Mouse (Mus musculus): ENCODE measurements around the gene Bend5. TPM values are rescaled to one million over a fixed set of nuclear protein-coding genes. Genes with fewer than 3 reads are reported as not detected.

The Bend5 gene
- polyA plus RNA-seq (2015; fragmentation: Nextera tagmentation; extraction: Ambion mirVana) = 49.9 and 52.1 TPM in 2 replicates

DNA sequence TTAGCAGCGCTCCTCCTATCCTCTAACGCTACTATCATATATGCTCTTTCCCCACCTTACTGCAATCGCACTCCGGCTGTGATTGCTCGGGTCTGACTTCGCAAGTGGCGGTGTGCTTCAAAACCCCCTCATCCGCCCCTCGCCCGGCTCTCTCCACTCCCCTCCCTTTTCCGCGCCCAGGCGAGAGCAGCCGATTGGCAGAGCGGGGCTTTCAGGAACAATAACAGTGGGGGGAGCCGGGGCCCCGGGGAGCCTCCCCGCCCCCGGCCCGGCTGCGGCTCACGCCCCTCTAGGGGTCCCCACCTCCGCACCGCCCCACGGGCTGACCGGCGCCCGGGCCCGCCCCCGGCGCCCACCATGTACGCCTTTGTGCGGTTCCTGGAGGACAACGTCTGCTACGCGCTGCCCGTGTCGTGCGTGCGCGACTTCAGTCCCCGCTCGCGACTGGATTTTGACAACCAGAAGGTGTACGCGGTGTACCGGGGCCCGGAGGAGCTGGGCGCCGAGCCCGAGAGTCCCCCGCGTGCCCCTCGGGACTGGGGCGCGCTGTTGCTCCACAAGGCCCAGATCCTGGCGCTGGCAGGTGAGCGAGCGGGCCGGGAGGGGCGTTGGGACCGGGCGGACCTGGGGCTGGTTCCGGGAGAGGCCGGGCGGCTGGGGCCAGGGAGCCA lies at the start of gene Bend5:
TSS of gene Bend5 (plus strand) at position 189 of the 671 bp plus-strand sequence.
- Histone ChIP-seq H3K4me2 (replicated peaks) (peak within 1 kb of the TSS; percentile 85), H3K4me3 (peak within 1 kb of the TSS; percentile 94), H3K4me1 (peaks cover 30% of the 10 kb centered on the region), H3K27me3 (no peaks in the 10 kb centered on the region), H3K36me3 (peaks cover 24% of the 10 kb centered on the region), H3K27ac (peak within 1 kb of the TSS; percentile 87), H3K9me3 (no peaks in the 10 kb centered on the region), H3K9ac (peak within 1 kb of the TSS; percentile 96)
- WGBS = under 1% methylated on average over 66 of the region's 66 CpGs
- ATAC-seq (ENCODE audit: low FRiP score, low read depth) = peak; percentile 95

DNA sequence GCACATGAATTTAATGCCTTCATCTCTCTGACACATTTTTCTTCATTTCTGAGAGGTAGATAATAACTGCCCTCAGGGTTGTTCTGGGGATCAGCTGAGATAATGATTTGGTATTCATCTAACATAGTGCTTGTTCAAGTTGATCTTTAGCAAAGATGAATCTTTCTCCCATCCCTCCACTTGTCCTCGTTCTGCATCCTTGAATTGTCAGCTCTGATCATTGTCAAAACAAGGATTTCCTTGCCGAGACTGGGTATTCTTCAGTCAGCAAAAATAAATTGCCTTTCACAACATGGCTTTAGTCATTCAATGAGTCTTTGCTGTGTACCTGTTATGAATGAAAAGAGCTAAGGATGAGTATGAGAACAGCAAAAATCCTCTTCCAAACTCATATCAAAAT lies 47.0 kb upstream of the Bend5 start:
- Histone ChIP-seq H3K9ac (no peak overlapping the region), H3K4me2 (replicated peaks) (no peak overlapping the region), H3K27ac (no peak overlapping the region), H3K4me1 (no peaks in the 10 kb centered on the region), H3K9me3 (no peaks in the 10 kb centered on the region), H3K27me3 (no peaks in the 10 kb centered on the region), H3K36me3 (no peaks in the 10 kb centered on the region), H3K4me3 (no peak overlapping the region)
- ATAC-seq (ENCODE audit: low FRiP score, low read depth) = no peak
- WGBS = 73% methylated on average over 2 of the region's 2 CpGs

- no peak for ATAC-seq (ENCODE audit: low FRiP score, low read depth)
- Histone ChIP-seq H3K9ac (no peak overlapping the region), H3K4me3 (no peak overlapping the region), H3K4me2 (replicated peaks) (no peak overlapping the region), H3K27ac (no peak overlapping the region), H3K9me3 (no peaks in the 10 kb centered on the region), H3K4me1 (no peaks in the 10 kb centered on the region), H3K36me3 (no peaks in the 10 kb centered on the region), H3K27me3 (no peaks in the 10 kb centered on the region)
Measured at GRCm38 (mm10) chr4:111377159-111377558, 37.6 kb upstream of the Bend5 start.

DNA sequence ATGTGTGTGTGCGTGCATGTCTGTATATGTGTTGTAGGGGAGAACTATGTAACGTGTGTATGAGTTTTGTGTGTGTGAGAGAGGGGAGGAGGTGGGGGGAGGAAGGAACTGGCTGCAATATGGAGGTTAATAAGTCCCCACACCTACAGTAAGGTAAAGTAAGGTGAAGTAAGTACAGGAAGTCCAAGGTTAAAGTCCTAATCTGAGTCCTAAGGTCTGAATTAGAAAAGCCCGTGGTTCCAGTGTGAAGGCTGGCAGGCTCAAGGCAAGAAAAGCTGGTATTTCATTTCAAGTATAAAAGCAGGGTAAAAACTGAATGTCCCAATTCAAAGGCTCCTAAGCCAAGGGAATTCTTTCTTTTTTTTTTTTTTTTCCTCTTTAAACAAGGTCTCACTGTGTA lies 36.7 kb upstream of the Bend5 start:
- Histone ChIP-seq H3K4me1 (no peaks in the 10 kb centered on the region), H3K9me3 (no peaks in the 10 kb centered on the region), H3K27me3 (no peaks in the 10 kb centered on the region), H3K9ac (no peak overlapping the region), H3K27ac (no peak overlapping the region), H3K4me2 (replicated peaks) (no peak overlapping the region), H3K4me3 (no peak overlapping the region), H3K36me3 (no peaks in the 10 kb centered on the region)
- WGBS = 94% methylated on average over 3 of the region's 3 CpGs
- ATAC-seq (ENCODE audit: low FRiP score, low read depth) = no peak

- Histone ChIP-seq H3K27ac (no peak overlapping the region), H3K9me3 (no peaks in the 10 kb centered on the region), H3K27me3 (no peaks in the 10 kb centered on the region), H3K4me2 (replicated peaks) (no peak overlapping the region), H3K36me3 (no peaks in the 10 kb centered on the region), H3K9ac (no peak overlapping the region), H3K4me1 (no peaks in the 10 kb centered on the region), H3K4me3 (no peak overlapping the region)
- WGBS = 68% methylated on average over 2 of the region's 2 CpGs
- ATAC-seq (ENCODE audit: low FRiP score, low read depth) = no peak
Measured at GRCm38 (mm10) chr4:111383101-111383500, 31.7 kb upstream of the Bend5 start.

DNA sequence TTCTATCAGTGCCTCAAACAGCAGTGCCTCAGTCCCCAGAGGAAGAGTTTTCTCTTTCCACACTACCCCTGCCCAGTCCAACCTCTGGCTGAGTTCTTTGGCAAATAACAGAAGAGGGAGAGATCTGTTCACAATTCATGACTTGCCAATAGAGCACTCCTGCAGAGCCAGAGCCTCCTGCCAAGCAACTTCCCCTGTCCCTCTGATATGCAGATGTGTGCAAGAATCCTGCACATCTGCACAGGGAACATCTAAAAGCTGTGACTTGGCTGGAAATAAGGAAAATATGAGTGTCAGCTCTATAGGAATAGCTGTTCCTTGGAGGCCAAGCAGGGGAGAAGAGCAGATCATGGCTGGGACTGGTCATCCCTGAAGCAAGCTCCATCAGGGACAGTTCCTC lies 24.1 kb upstream of the Bend5 start:
- ATAC-seq (ENCODE audit: low FRiP score, low read depth) = no peak
- Histone ChIP-seq H3K9ac (no peak overlapping the region), H3K27ac (no peak overlapping the region), H3K4me2 (replicated peaks) (no peak overlapping the region), H3K4me1 (no peaks in the 10 kb centered on the region), H3K27me3 (no peaks in the 10 kb centered on the region), H3K4me3 (no peak overlapping the region), H3K36me3 (no peaks in the 10 kb centered on the region), H3K9me3 (no peaks in the 10 kb centered on the region)

GRCm38 (mm10) chr4:111399784-111400183 lies 15.0 kb upstream of the Bend5 start:
- Histone ChIP-seq H3K9ac (no peak overlapping the region), H3K9me3 (no peaks in the 10 kb centered on the region), H3K27me3 (no peaks in the 10 kb centered on the region), H3K4me1 (no peaks in the 10 kb centered on the region), H3K4me3 (no peak overlapping the region), H3K4me2 (replicated peaks) (no peak overlapping the region), H3K27ac (no peak overlapping the region), H3K36me3 (no peaks in the 10 kb centered on the region)
- no peak for ATAC-seq (ENCODE audit: low FRiP score, low read depth)

DNA sequence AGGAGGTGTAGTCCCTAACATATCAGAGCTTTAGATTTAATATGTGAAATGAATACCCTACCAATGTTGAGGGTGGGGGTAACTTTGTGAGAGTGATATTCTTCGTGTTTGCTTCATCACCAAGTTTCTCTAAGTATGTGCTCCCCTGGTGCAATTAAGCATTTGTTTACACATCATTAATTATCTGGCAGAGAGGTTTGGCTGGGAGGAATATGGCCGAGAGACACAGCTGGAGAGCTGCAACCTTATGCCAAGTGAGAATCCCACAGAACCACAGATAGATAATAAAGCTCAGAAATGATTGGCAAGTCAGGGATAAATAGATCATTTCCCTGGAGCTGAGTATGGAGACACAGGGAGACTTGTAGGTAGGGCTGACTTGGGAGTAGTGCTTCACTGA lies 14.1 kb upstream of the Bend5 start:
- no peak overlapping the region for H3K9ac ChIP-seq
- H3K4me1 ChIP-seq = no peaks in the 10 kb centered on the region
- H3K4me2 ChIP-seq (replicated peaks) = no peak overlapping the region
- H3K4me3 ChIP-seq = no peak overlapping the region
- H3K9me3 ChIP-seq = no peaks in the 10 kb centered on the region
- H3K36me3 ChIP-seq = no peaks in the 10 kb centered on the region
- H3K27me3 ChIP-seq = no peaks in the 10 kb centered on the region
- H3K27ac ChIP-seq = no peak overlapping the region
- WGBS = 31% methylated on average over 2 of the region's 2 CpGs
- ATAC-seq (ENCODE audit: low FRiP score, low read depth) = no peak

DNA sequence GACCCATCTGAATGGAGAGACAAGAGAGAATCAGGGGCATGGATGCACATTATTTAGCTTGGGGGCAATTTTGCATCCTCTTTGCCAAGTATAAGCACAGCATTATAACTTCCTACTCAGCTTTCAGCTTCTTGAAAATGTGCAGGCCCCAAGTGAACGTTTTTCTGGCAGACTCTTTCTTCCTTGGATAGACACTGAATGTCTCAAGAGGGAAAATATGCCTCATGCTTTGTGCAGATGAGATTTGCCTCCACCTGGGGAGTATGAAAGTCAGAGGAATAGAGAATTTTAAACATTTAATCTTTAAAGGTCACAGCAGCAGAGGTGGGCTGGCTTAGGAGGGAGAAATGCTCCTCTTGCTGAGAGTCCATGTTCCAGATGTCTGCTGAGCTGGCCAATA lies 11.6 kb upstream of the Bend5 start:
- ATAC-seq (ENCODE audit: low FRiP score, low read depth) = no peak
- WGBS = 51% methylated on average over 1 of the region's 1 CpGs
- Histone ChIP-seq H3K27me3 (no peaks in the 10 kb centered on the region), H3K36me3 (no peaks in the 10 kb centered on the region), H3K9ac (no peak overlapping the region), H3K27ac (no peak overlapping the region), H3K9me3 (no peaks in the 10 kb centered on the region), H3K4me1 (no peaks in the 10 kb centered on the region), H3K4me3 (no peak overlapping the region), H3K4me2 (replicated peaks) (no peak overlapping the region)

DNA sequence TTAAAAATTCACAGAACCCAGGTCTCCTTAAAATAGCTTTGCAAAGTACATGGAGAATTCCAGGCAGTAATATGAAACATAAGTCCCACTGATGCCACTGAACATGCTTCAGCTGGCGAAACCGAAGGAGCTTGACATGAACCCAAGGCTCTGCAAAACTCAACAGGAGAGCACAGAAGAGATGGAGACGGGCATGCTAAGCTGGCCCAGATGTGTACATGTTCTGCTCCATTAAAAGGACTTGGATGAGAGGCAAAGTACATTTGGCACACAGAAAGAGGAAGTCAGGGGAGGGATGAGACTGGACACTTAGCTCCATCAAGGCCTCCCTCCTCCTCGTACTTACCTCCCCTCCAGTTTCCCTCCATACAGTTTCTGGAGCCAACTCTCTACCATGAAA lies 4.1 kb upstream of the Bend5 start:
- 74% methylated on average over 4 of the region's 4 CpGs for WGBS
- H3K4me1 ChIP-seq = peaks cover 7% of the 10 kb centered on the region
- no peak overlapping the region for H3K4me2 ChIP-seq (replicated peaks)
- H3K9me3 ChIP-seq = no peaks in the 10 kb centered on the region
- H3K36me3 ChIP-seq = no peaks in the 10 kb centered on the region
- H3K4me3 ChIP-seq = no peak overlapping the region
- H3K27me3 ChIP-seq = no peaks in the 10 kb centered on the region
- no peak overlapping the region for H3K9ac ChIP-seq
- H3K27ac ChIP-seq = no peak overlapping the region
- ATAC-seq (ENCODE audit: low FRiP score, low read depth) = no peak

DNA sequence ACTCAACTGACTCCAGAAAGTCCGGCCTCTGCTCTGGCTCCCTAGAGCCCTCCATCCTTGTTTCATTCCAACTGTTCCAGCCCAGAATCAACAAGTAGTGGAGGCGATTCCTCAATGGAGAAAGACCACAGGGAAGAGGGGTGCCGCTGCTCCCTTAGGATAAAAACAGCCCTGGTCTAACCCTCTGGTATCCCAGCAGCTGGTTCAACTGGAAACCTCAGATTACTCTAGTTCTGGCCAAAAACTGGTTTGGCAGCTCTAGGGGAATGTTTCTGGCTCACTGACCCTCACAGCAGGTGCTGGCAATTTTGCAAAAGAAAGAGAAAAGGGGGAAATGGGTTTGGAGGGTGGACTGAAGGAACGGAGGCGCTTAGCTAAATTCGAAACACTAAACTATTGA lies 407 bp upstream of the Bend5 start:
- H3K4me3 ChIP-seq = peak overlapping the region; percentile 94
- H3K9me3 ChIP-seq = no peaks in the 10 kb centered on the region
- H3K27me3 ChIP-seq = no peaks in the 10 kb centered on the region
- 0% methylated on average over 6 of the region's 6 CpGs for WGBS
- H3K4me1 ChIP-seq = peaks cover 30% of the 10 kb centered on the region
- peak overlapping the region; percentile 45 for H3K27ac ChIP-seq
- peak overlapping the region; percentile 85 for H3K4me2 ChIP-seq (replicated peaks)
- peaks cover 20% of the 10 kb centered on the region for H3K36me3 ChIP-seq
- peak overlapping the region; percentile 96 for H3K9ac ChIP-seq
- ATAC-seq (ENCODE audit: low FRiP score, low read depth) = peak; percentile 20; the same call in 1 of the 2 replicates

DNA sequence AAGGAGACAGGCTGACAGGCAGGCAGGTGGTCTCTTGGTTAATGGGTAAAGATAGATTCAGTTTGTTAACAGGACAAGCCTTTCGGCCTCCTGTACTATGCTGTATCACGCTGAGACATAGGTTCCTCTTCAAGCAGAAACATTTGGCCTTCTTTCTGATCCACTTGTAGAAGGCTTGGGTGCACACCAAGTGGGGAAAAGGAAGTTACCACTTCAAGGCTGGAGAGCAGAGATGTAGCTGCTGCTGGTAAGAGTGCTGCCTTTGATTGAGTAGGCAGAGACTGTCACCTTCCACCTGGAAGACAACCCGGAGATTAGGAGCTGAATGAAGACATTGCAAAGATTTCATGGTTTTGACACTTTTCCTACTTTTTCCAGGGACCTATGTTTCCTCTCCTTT lies 1.3 kb downstream of the Bend5 start:
- no peak for ATAC-seq (ENCODE audit: low FRiP score, low read depth)
- H3K9me3 ChIP-seq = no peaks in the 10 kb centered on the region
- peak overlapping the region; percentile 85 for H3K4me2 ChIP-seq (replicated peaks)
- peak overlapping the region; percentile 96 for H3K9ac ChIP-seq
- H3K27me3 ChIP-seq = no peaks in the 10 kb centered on the region
- H3K27ac ChIP-seq = peak overlapping the region; percentile 87; the same call in 1 of the 2 replicates
- H3K4me1 ChIP-seq = peaks cover 30% of the 10 kb centered on the region
- peaks cover 28% of the 10 kb centered on the region for H3K36me3 ChIP-seq
- 64% methylated on average over 3 of the region's 3 CpGs for WGBS
- H3K4me3 ChIP-seq = peak overlapping the region; percentile 94

DNA sequence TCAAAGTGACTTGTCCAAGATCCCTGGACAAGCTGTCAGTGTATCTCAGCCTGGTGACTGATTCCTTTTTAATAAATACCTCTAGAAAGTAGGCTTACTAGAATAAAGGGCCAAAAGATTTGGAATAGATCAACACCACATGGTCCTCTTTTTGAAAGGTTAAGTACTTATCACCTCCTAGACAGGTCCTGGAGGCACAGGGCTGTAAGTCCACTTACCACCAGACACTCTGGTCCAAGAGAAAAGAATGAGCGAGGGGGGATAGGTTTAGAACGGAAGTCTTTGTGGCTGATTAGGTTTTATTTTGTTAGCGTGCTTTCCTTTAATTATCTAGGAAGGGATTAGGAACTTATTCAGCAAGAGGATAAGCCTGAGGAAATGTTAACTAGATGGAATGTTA lies 1.7 kb downstream of the Bend5 start:
- H3K4me2 ChIP-seq (replicated peaks) = peak overlapping the region; percentile 85
- no peak overlapping the region for H3K27ac ChIP-seq
- ATAC-seq (ENCODE audit: low FRiP score, low read depth) = no peak
- no peaks in the 10 kb centered on the region for H3K27me3 ChIP-seq
- H3K9me3 ChIP-seq = no peaks in the 10 kb centered on the region
- peaks cover 30% of the 10 kb centered on the region for H3K4me1 ChIP-seq
- peaks cover 28% of the 10 kb centered on the region for H3K36me3 ChIP-seq
- peak overlapping the region; percentile 2; the same call in 1 of the 2 replicates for H3K9ac ChIP-seq
- H3K4me3 ChIP-seq = peak overlapping the region; percentile 94
- WGBS = 47% methylated on average over 3 of the region's 3 CpGs

Measured in limb, embryonic 13.5 days (tissue).